Mouse (Mus musculus): ENCODE measurements around the gene Nop9. TPM values are rescaled to one million over a fixed set of nuclear protein-coding genes. Genes with fewer than 3 reads are reported as not detected.

Nop9 gene
- total and polyA plus RNA-seq, 2 experiments from 2014 or later, result 17.3 to 30.4 TPM

- Histone ChIP-seq H3K27me3 (ENCODE audit: insufficient read depth, low read length) (peaks cover 11% of the 10 kb centered on the region; the same call in 1 of the 2 replicates), H3K4me1 (ENCODE audit: insufficient read depth, low read length) (no peaks in the 10 kb centered on the region), H3K9ac (replicated peaks; ENCODE audit: low read length, poor library complexity, severe bottlenecking) (no peak overlapping the region), H3K27ac (ENCODE audit: low read depth, low read length) (no peak overlapping the region), H3K4me3 (ENCODE audit: low read depth, low read length) (no peak overlapping the region), H3K36me3 (ENCODE audit: insufficient read depth, low read length) (no peaks in the 10 kb centered on the region), H3K4me2 (ENCODE audit: low read depth, low read length, poor library complexity, severe bottlenecking) (no peak overlapping the region), H3K9me3 (ENCODE audit: low read length) (no peaks in the 10 kb centered on the region)
- ATAC-seq (ENCODE audit: low FRiP score) (no peak), DNase-seq (ENCODE audit: low spot score) (no peak)
- 78% methylated on average over 16 of the region's 16 CpGs for WGBS
- no peak for TF ChIP-seq CTCF (IDR thresholded peaks at IDR 0.05)
Observed at GRCm38 (mm10) chr14:55769087-55769703, 23.7 kb downstream of the Nop9 start.

- H3K4me3 ChIP-seq (ENCODE audit: low read depth, low read length), result no peak overlapping the region
- H3K9me3 ChIP-seq (ENCODE audit: low read length), result no peaks in the 10 kb centered on the region
- TF ChIP-seq CTCF (IDR thresholded peaks at IDR 0.05), result no peak
- H3K27me3 ChIP-seq (ENCODE audit: insufficient read depth, low read length), result peaks cover 8% of the 10 kb centered on the region
- 69% methylated on average over 7 of the region's 7 CpGs for WGBS
- no peak overlapping the region for H3K4me2 ChIP-seq (ENCODE audit: low read depth, low read length, poor library complexity, severe bottlenecking)
- DNase-seq (ENCODE audit: low spot score) (no peak), ATAC-seq (ENCODE audit: low FRiP score) (no peak)
- no peaks in the 10 kb centered on the region for H3K36me3 ChIP-seq (ENCODE audit: insufficient read depth, low read length)
- H3K27ac ChIP-seq (ENCODE audit: low read depth, low read length), result no peak overlapping the region
- no peaks in the 10 kb centered on the region for H3K4me1 ChIP-seq (ENCODE audit: insufficient read depth, low read length)
- H3K9ac ChIP-seq (replicated peaks; ENCODE audit: low read length, poor library complexity, severe bottlenecking), result no peak overlapping the region
Observed at GRCm38 (mm10) chr14:55776711-55777110, 31.2 kb downstream of the Nop9 start.

- no peaks in the 10 kb centered on the region for H3K36me3 ChIP-seq (ENCODE audit: insufficient read depth, low read length)
- DNase-seq (ENCODE audit: low spot score) (no peak), ATAC-seq (ENCODE audit: low FRiP score) (no peak)
- no peak overlapping the region for H3K4me2 ChIP-seq (ENCODE audit: low read depth, low read length, poor library complexity, severe bottlenecking)
- WGBS, result 59% methylated on average over 3 of the region's 3 CpGs
- no peak for TF ChIP-seq CTCF (IDR thresholded peaks at IDR 0.05)
- no peaks in the 10 kb centered on the region for H3K4me1 ChIP-seq (ENCODE audit: insufficient read depth, low read length)
- H3K27me3 ChIP-seq (ENCODE audit: insufficient read depth, low read length), result peaks cover 13% of the 10 kb centered on the region
- no peak overlapping the region for H3K9ac ChIP-seq (replicated peaks; ENCODE audit: low read length, poor library complexity, severe bottlenecking)
- no peaks in the 10 kb centered on the region for H3K9me3 ChIP-seq (ENCODE audit: low read length)
- H3K27ac ChIP-seq (ENCODE audit: low read depth, low read length), result no peak overlapping the region
- H3K4me3 ChIP-seq (ENCODE audit: low read depth, low read length), result no peak overlapping the region
Observed at GRCm38 (mm10) chr14:55777176-55777575, 31.7 kb downstream of the Nop9 start.

GRCm38 (mm10) chr14:55777806-55778205 is 32.3 kb downstream of the Nop9 start:
- Histone ChIP-seq H3K9ac (replicated peaks; ENCODE audit: low read length, poor library complexity, severe bottlenecking) (no peak overlapping the region), H3K4me1 (ENCODE audit: insufficient read depth, low read length) (no peaks in the 10 kb centered on the region), H3K4me2 (ENCODE audit: low read depth, low read length, poor library complexity, severe bottlenecking) (no peak overlapping the region), H3K4me3 (ENCODE audit: low read depth, low read length) (no peak overlapping the region), H3K27ac (ENCODE audit: low read depth, low read length) (no peak overlapping the region), H3K27me3 (ENCODE audit: insufficient read depth, low read length) (peaks cover 19% of the 10 kb centered on the region), H3K36me3 (ENCODE audit: insufficient read depth, low read length) (no peaks in the 10 kb centered on the region), H3K9me3 (ENCODE audit: low read length) (no peaks in the 10 kb centered on the region)
- DNase-seq (ENCODE audit: low spot score) (no peak), ATAC-seq (ENCODE audit: low FRiP score) (no peak)
- WGBS, result 88% methylated on average over 11 of the region's 11 CpGs
- TF ChIP-seq CTCF (IDR thresholded peaks at IDR 0.05), result no peak

- Histone ChIP-seq H3K4me2 (ENCODE audit: low read depth, low read length, poor library complexity, severe bottlenecking) (no peak overlapping the region), H3K4me1 (ENCODE audit: insufficient read depth, low read length) (no peaks in the 10 kb centered on the region)
Observed at GRCm38 (mm10) chr14:55778686-55779085, 33.2 kb downstream of the Nop9 start.

GRCm38 (mm10) chr14:55779656-55780055 is 34.2 kb downstream of the Nop9 start:
- no peak overlapping the region for H3K9ac ChIP-seq (replicated peaks; ENCODE audit: low read length, poor library complexity, severe bottlenecking)
- H3K4me2 ChIP-seq (ENCODE audit: low read depth, low read length, poor library complexity, severe bottlenecking), result no peak overlapping the region
- no peaks in the 10 kb centered on the region for H3K4me1 ChIP-seq (ENCODE audit: insufficient read depth, low read length)
- H3K27ac ChIP-seq (ENCODE audit: low read depth, low read length), result no peak overlapping the region
- peaks cover 32% of the 10 kb centered on the region for H3K27me3 ChIP-seq (ENCODE audit: insufficient read depth, low read length)
- H3K9me3 ChIP-seq (ENCODE audit: low read length), result no peaks in the 10 kb centered on the region
- TF ChIP-seq CTCF (IDR thresholded peaks at IDR 0.05), result no peak
- H3K4me3 ChIP-seq (ENCODE audit: low read depth, low read length), result no peak overlapping the region
- DNase-seq (ENCODE audit: low spot score) (no peak), ATAC-seq (ENCODE audit: low FRiP score) (no peak)
- 70% methylated on average over 16 of the region's 16 CpGs for WGBS
- H3K36me3 ChIP-seq (ENCODE audit: insufficient read depth, low read length), result no peaks in the 10 kb centered on the region

More at GRCm38 (mm10) chr14:55778686-55779085, 33.2 kb downstream of the Nop9 start:
- Histone ChIP-seq H3K27me3 (ENCODE audit: insufficient read depth, low read length) (peaks cover 22% of the 10 kb centered on the region), H3K9ac (replicated peaks; ENCODE audit: low read length, poor library complexity, severe bottlenecking) (no peak overlapping the region), H3K27ac (ENCODE audit: low read depth, low read length) (no peak overlapping the region), H3K9me3 (ENCODE audit: low read length) (no peaks in the 10 kb centered on the region), H3K4me3 (ENCODE audit: low read depth, low read length) (no peak overlapping the region), H3K36me3 (ENCODE audit: insufficient read depth, low read length) (no peaks in the 10 kb centered on the region)
- no peak for TF ChIP-seq CTCF (IDR thresholded peaks at IDR 0.05)
- WGBS, result 90% methylated on average over 15 of the region's 15 CpGs
- ATAC-seq (ENCODE audit: low FRiP score), result no peak
- DNase-seq (ENCODE audit: low spot score), result no peak
